Mouse (Mus musculus) right cerebral cortex, postnatal 4 days (tissue): Measurements from ENCODE around the gene Ntpcr.

ENCODE experiments used
- DNase-seq: peaks from one replicate; pipeline ENCODE4 v3.0.0-alpha.2; 2022

Gene Ntpcr

DNA sequence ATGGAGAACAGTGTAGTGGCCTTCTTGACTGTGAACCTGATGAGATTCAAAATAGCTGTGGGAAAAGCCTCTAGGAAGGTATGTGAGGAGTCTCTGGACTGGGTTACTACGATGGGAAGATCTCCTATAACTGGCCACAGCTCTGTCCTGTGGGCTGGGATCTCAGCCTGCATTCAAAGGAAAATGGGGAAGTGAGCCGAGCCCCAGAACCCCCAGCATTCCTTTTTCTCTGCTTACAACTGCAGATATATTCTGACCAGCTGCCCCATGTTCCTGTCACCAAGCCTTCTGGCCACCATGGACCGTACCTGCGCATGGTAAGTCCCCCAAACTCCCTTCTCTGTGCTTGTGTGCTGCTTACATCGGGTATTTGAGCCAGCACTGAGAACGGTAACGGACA lies at the start of gene Ntpcr:
Gene Ntpcr (plus strand): TSS at position 218 of the 400 bp plus-strand sequence.
- DNase-seq = no peak

- DNase-seq = no peak
Observed at GRCm38 (mm10) chr8:125680851-125681408, 48.8 kb upstream of the Ntpcr start.

- no peak for DNase-seq
Observed at GRCm38 (mm10) chr8:125685216-125685760, 44.5 kb upstream of the Ntpcr start.

DNA sequence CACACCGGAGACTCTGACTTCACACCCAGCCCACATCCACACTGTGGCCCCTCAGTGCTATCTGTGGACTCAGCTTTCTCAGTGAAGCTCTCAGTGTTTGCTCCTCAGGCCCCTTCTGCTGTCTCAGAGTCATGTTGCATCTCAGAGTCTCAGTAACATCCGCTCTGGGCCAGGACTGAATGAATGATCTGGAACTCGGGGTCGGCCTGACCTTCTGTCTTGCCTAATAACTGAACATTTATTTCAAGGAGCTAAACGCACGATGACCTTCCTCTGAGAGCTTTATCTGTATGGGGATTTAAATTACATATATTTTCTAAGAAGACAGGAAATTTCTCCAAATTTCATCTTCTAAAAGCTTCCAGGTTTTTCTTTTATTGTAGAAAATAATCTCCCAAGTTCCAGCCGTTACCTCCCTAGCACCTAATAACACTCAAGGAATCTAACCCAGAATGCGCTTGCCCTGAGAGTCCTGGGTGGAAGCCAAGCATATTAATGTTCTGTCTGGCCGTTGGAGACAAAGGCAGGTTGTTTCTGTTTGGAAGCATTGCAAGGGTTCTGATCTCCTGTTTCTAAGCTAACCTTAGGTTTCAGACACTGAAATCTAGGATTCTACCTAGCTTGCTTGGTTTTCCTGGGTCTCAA lies 43.4 kb upstream of the Ntpcr start:
- no peak for DNase-seq

DNA sequence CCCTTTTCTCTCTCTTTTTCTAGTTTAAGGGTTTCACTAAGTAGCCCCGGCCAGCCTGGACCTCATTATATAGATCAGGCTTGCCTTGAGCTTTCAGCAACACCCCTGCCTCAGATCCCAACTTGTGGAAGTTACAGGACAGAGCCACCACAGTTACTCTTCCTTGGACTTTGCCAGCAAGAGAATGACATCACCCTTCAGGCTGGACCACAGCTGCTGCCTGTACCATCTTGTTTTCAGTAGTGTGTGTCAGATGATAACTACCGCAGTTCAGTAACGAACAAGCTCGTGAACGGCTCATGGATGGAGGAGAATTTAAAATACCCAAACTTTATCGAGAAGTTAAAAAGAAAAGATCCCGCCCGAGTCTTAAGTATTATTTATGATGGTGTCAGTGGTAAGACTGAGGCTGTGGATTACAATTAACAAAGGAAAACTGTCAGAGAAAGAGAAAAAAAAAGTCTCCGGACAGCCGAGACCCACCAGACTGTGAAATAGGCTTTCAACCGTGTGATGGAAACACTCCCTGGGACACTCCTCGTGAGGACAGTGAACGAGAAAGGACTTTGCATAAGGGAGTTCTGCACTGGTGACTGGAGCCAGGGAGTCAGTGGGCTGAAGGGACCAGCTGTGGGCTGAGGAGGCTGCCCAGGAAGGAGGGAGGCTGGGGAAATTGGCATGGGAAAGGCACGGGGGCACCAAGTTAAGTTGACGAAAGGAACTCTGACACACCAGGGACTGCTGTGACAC lies 39.4 kb upstream of the Ntpcr start:
- DNase-seq = no peak

DNA sequence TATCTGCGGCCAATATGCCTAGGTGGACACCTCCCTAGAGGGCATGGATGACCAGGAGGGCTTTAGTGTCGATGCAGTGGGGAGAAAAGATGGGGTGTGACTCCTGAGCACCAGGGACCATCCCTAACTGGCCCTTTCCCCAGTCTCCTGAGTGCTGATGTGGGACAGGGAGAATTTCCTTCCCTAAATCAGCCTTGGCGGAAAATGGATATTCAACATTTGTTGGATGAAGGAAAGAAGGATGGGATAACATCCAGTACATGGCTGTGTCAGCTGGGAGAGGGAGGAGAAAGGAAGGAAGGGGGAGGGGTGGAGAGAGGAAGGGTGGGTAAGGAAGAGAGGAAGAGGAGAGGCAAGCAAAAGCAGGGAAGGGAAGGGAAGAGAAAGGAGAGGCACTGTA lies 38.8 kb upstream of the Ntpcr start:
- no peak for DNase-seq

- no peak for DNase-seq
Observed at GRCm38 (mm10) chr8:125692447-125692846, 37.3 kb upstream of the Ntpcr start.

- no peak for DNase-seq
Observed at GRCm38 (mm10) chr8:125693197-125693596, 36.6 kb upstream of the Ntpcr start.

DNA sequence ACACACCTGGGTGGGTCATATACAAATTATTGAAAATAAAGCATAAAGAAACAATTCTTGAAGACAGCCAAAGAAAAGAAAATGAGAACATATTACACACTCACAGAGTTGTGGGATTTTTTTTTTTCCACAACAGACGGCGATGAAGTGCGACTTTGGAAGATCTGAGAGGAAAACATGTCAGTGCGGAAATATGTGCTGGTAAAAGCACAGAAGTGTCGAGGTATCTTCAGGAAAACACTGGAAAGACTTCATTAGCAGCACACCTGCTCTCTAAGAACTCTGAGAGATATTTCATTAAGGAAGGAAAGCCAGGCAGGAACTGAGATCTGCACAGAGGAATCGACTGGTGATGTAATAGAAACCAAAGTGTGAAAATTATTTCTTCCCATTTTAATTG lies 33.8 kb upstream of the Ntpcr start:
- no peak for DNase-seq

- no peak for DNase-seq
Observed at GRCm38 (mm10) chr8:125699391-125700025, 30.3 kb upstream of the Ntpcr start.

GRCm38 (mm10) chr8:125700407-125700806 lies 29.4 kb upstream of the Ntpcr start:
- DNase-seq = no peak

DNA sequence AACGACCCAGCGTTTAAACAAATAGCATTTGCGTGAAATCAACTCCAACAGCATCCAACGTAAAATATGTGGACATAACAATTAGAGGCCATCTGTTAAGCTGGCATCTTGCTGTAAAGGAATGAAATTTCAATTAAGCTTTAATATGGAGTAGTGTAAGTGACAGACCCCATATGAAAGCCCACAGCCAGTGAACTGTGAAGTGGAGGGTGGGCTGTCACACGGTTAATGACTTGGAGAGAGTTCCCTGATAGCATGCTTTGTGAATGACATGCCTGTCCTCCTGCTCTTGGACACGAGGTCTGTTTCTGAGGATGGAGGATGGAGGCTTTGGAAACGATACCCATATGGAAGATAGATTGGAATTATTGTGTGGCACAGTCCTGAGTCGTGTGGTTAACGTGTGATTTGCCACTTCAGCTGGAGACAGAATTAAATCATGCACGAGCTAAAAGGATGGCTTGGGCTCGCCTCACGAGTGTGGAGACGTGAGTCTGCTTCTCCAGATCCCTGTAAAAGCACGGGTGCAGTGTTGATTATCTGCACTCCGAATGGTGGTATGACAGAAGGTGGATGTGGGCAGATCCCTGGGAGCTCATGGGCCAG lies 26.8 kb upstream of the Ntpcr start:
- no peak for DNase-seq

DNA sequence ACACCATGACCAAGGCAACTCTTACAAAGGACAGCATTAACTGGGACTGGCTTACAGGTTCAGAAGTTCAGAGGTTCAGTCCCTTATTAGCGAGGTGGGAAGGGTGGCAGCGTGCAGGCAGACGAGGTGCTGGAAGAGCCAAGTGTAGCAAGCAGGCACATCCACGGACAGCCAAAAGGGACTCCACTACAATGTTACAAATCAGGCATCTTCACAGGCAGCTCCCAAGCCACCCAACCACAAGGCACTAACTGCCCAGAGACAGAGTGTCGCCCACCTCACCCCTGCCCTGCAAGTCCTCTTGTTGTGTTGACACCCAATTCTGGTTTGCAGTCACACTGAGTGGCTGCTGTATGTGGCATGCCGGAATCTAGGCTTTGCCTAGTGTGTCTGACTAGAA lies 25.3 kb upstream of the Ntpcr start:
- DNase-seq = no peak

GRCm38 (mm10) chr8:125705816-125706215 lies 23.9 kb upstream of the Ntpcr start:
- DNase-seq = no peak

DNA sequence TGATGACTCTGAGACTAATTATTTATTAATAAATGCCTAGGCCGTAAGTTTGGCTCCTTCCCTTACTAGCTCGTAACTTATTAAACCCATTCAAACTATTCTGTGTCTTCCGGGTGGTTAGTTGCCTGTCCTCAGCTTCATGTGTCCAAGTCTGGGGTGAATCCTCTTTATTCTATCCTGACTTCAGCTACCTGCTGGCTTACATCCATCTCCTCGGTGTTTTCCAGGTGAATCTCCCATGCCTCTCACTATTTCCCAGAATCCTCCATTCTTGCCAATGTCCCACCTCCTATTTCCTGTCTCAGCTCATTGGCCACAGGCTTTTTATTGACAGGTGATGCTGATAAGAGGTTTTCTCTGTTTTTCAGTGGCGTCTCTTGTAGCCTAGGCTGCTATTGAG lies 20.6 kb upstream of the Ntpcr start:
- no peak for DNase-seq

GRCm38 (mm10) chr8:125711514-125711913 lies 18.2 kb upstream of the Ntpcr start:
- no peak for DNase-seq

DNA sequence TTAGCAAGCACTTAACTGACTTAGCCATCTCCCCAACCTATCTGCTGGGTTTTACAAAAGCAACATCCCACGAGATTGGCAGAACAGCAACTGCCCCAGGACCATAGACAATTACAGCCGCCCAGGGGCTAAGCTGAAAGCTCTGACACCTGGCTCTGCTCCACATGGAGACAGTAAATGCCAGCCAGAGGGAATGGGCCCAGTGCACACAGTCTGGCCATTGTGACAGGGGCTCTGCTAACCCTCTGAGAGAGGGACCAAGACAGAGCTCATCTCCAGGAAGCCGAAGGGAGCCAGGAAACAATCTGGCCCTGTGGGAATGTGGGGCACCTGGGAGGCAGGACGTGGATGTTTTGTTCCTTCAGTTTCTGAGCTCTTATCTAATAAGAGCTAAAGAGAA lies 13.6 kb upstream of the Ntpcr start:
- DNase-seq = no peak

DNA sequence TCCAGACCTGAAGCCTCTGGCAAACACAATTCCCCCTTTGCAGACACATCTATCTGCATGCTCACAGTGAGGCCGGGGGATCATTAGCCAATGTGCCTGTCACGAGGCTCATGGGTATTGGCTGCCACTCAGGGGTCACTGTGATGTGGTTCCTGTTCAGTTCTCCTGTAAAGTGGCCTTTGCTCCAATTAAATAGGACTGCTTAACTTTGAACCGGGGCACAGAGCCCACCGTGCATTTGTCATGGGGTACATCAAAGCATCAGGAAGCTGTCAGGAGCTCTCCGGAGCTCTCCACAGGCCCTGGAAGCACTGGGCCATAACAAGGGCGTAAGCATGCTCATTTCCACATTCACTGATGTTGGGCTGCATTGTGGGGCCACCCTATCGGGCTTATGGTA lies 13.2 kb upstream of the Ntpcr start:
- DNase-seq = no peak

DNA sequence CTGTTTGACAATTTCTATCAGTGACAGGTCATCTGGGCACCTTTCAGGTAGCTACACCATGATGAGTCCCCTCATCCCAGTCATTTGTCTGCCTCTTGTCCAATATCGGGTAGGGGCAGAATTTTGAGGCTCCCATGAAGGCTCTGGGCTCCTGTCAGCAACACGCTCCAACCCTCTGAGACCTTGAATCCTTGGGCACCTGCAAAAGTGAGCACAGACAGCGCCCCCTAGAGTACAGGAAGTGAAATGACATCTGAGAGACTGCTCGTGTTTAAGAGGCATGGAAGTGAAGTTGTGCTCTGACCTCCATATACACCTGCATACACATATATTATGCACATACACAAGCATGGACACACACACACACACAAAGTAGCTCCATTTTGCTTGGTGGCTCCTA lies 10.8 kb upstream of the Ntpcr start:
- DNase-seq = no peak

DNA sequence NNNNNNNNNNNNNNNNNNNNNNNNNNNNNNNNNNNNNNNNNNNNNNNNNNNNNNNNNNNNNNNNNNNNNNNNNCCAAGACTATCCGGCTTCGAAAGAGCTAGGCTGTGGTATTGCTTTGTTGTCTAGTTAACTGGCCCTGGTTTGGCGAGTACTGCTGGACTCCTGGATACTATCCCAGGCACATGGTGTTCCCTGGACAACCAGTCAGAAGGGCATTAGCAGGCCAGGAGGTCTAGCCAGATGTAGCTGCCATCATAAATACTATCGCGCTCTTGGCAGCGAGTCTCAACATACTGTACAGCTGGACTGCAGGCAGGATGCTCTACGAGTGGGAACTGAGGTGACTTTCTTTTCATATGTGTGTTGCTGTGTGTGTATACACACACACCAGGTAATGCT lies 7.1 kb upstream of the Ntpcr start:
- no peak for DNase-seq

- no peak for DNase-seq
Observed at GRCm38 (mm10) chr8:125723437-125723836, 6.3 kb upstream of the Ntpcr start.

DNA sequence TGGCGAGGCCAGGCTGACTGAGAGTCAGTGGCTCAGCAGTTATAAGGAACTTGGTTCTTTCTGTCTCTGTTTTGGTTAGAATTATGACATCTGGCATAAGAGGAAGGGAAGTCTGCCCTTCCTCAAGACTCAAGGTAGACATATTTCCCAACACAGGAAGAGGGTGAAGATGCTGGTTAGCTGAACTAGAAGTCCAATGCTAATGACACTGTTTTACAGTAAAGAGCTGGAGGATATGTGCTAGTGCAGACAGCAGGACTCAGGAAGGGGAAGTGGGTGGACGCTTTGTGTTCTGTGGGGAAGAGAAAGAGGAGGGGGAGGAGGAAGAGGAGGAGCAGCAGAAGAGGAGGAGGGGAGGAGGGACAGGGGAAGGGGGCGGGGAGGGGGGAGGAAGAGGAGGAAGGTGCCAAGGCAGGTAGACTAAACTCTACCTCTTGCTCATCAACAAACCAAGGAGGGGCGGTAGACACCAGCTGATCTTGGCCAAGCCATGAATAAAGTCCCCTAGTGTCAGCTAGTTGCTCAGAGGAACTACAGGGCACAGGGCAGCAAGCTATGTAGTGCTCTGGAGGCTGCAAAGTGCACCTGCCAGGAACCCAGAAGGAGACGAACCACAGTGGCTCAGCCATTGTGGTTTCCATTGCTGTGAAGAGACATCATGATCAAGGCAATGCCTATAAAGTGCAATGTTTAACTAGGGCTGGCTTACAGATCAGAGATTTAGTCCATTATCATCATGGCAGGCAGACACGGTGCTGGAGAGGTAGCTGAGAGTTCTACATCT lies 4.5 kb upstream of the Ntpcr start:
- no peak for DNase-seq
